In genomic region chr8:78741496-78741895, GRCm38 (mm10) we compare ENCODE assay signal across 8 mouse cellular contexts.
A peak's percentile ranks its signal among the peaks of the same experiment; 100 is the strongest.
DNase-seq lines count a peak whose midpoint lies in the region; ATAC-seq lines count a peak whose summit lies in the region.

No protein-coding gene starts in this region.

- no peak for DNase-seq in frontal cortex, postnatal 14 days (ENCODE audit: low spot score in 2 of 2)
- peak; percentile 28 for DNase-seq in 3134 (ENCODE audit: extremely low read depth, insufficient read length, low spot score)
- DNase-seq in heart, adult 8-10 months (ENCODE audit: low spot score): peak; percentile 24
- DNase-seq in limb, embryonic 10.5 days (ENCODE audit: low spot score): no peak
- DNase-seq in urinary bladder, postnatal 36 days (ENCODE audit: low spot score in 2 of 2): no peak
- DNase-seq in layer of hippocampus, adult 8-10 months (ENCODE audit: low spot score in 2 of 2): no peak
- DNase-seq in cerebellum, postnatal 4 days (ENCODE audit: low spot score in 2 of 2): no peak

- no peaks in the 10 kb centered on the region for H3K36me3 ChIP-seq in limb, embryonic 10.5 days

- H3K27ac ChIP-seq in limb, embryonic 10.5 days: peak overlapping the region; percentile 83

- no peak overlapping the region for H3K4me3 ChIP-seq in limb, embryonic 10.5 days

- ATAC-seq in frontal cortex, adult (ENCODE audit: low TSS enrichment): 0 out of 2 replicates have a peak, but pooled peaks have one; percentile 38

- H3K9me3 ChIP-seq in limb, embryonic 10.5 days (replicated peaks): no peaks in the 10 kb centered on the region

- 82% methylated on average over 3 of the region's 3 CpGs for WGBS in limb, embryonic 10.5 days

- peaks cover 47% of the 10 kb centered on the region for H3K4me1 ChIP-seq in limb, embryonic 10.5 days

- no peaks in the 10 kb centered on the region for H3K27me3 ChIP-seq in limb, embryonic 10.5 days (ENCODE audit: low read depth, poor library complexity, severe bottlenecking)

Comparison
In these comparisons a context has a peak if more than half of its experiments do, and no peak if none do; other contexts are left out.
1. DNase-seq: peak in 3134 (single experiment) and heart, adult 8-10 months (single experiment); none in frontal cortex, postnatal 14 days (0 of 2), limb, embryonic 10.5 days (single experiment), urinary bladder, postnatal 36 days (0 of 2), layer of hippocampus, adult 8-10 months (0 of 2) and cerebellum, postnatal 4 days (0 of 2).